Mouse (Mus musculus) layer of hippocampus, postnatal 36 days (tissue): Measurements from ENCODE around the gene Rasl12. TPM values are rescaled to one million over a fixed set of nuclear protein-coding genes. Genes with fewer than 3 reads are reported as not detected.
A peak's percentile ranks its signal among the peaks of the same experiment; 100 is the strongest.

ENCODE experiments used
- DNase-seq, 2 experiments: peaks; one replicate each; pipeline ENCODE4 v3.0.0; 2022
- total RNA-seq, 2 experiments: library from RNA; stranded (reverse); gene quantifications; 2 replicates each; pipeline ENCODE4 v1.2.3; 2021

Gene Rasl12
- total RNA-seq, 2 experiments from 2014 or later: 3.3 to 3.7 TPM

- peak; percentile 88 to 90 for DNase-seq
Observed at GRCm38 (mm10) chr9:65435671-65436301, 37.5 kb downstream of the Rasl12 start, which contains the start of gene Mtfmt. Gene Mtfmt (plus strand): TSS chr9:65435782.

GRCm38 (mm10) chr9:65444692-65445091 lies 46.4 kb downstream of the Rasl12 start:
- no peak for DNase-seq

GRCm38 (mm10) chr9:65447951-65448350 lies 49.6 kb downstream of the Rasl12 start:
- DNase-seq: no peak

GRCm38 (mm10) chr9:65458975-65459374 lies 60.7 kb downstream of the Rasl12 start:
- no peak for DNase-seq

- no peak for DNase-seq
Observed at GRCm38 (mm10) chr9:65460198-65460597, 61.9 kb downstream of the Rasl12 start.

GRCm38 (mm10) chr9:65460732-65461442 lies 62.6 kb downstream of the Rasl12 start, which contains the start of gene Spg21:
Gene Spg21 (plus strand): TSS chr9:65460947.
- DNase-seq: peak; percentile 94 to 97

GRCm38 (mm10) chr9:65462544-65462943 lies 64.2 kb downstream of the Rasl12 start:
- no peak for DNase-seq

- no peak for DNase-seq
Observed at GRCm38 (mm10) chr9:65464161-65464560, 65.9 kb downstream of the Rasl12 start.

Other genes with a start within 250 kb of the Rasl12 start
- 1 to 10 TPM; 4.6 to 4.9 TPM for gene Parp16, start 203.2 kb upstream of the Rasl12 start, total RNA-seq
- not detected for gene Cilp, start 133.3 kb upstream of the Rasl12 start, total RNA-seq
- gene Clpx, start 104.2 kb upstream of the Rasl12 start, total RNA-seq: 10 to 100 TPM; 31.8 to 32.2 TPM
- gene Pdcd7, start 52.4 kb upstream of the Rasl12 start, total RNA-seq: 10 to 100 TPM; 29.1 to 30.9 TPM
- gene Ubap1l, start 37.5 kb upstream of the Rasl12 start, total RNA-seq: 1 to 10 TPM; 3.5 to 4.9 TPM
- gene Kbtbd13, start 6.9 kb upstream of the Rasl12 start, total RNA-seq: under 1 TPM; 0.22 to 0.25 TPM
- gene Slc51b, start 24.4 kb downstream of the Rasl12 start, total RNA-seq: not detected
- 10 to 100 TPM; 17.9 to 20.2 TPM for gene Mtfmt, start 37.3 kb downstream of the Rasl12 start, total RNA-seq
- gene Spg21, start 62.4 kb downstream of the Rasl12 start, total RNA-seq: 10 to 100 TPM; 29.2 to 34.3 TPM
- gene Ankdd1a, start 121.7 kb downstream of the Rasl12 start, total RNA-seq: 1 to 10 TPM; 2.9 to 3.5 TPM
- 10 to 100 TPM in 1 of 2 experiments, 1 to 10 TPM in 1; 9.8 to 10.9 TPM for gene Plekho2, start 181.5 kb downstream of the Rasl12 start, total RNA-seq
- gene Pif1, start 188.7 kb downstream of the Rasl12 start, total RNA-seq: under 1 TPM; 0.12 to 0.25 TPM
- 1 to 10 TPM; 3.2 to 4.0 TPM for gene Rbpms2, start 231.1 kb downstream of the Rasl12 start, total RNA-seq